In the genomic region with DNA sequence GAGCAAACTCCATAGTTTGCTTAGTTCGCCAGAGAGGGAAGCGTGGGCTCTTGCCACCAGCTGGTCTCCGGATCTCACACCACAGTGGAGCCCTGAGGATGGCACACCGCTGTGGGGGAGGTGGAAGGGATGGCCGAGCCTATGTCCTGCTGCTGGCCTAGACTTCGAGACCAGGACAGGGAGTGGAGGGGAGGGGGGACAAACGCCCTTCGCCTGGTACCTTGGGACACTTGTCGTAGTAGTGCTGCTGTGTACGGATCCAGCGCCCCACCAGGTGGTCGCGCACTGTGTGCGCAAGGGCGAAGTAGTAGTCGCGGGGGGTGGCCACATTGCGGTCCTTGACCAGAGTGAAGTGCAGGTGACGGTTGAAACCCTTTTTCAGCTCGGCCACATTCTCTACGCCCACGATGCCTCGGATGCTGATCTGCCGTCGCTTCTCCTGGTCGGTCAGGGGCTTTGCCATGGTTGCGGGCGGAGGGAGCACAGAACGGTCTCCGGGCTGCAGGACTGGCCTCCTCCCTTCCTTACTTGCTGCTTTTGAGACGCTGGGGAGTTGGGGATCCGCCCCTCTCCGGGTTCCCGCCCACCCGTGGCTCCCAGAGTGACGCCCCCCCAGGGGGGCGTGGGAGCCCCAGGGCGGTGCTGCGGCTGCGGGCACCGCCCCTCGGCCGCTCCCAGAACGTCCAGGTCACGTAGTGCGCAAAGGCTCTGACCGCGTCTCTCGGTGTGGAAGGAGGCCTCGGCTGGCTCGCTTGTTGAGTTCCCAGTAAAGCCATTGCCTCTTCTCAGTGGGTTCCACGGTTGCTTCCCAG, we compare ENCODE assay signal across 8 mouse cellular contexts. TPM values are rescaled to one million over a fixed set of nuclear protein-coding genes. Genes with fewer than 3 reads are reported as not detected.
DNase-seq lines count a peak whose midpoint lies in the region; ATAC-seq and TF ChIP-seq lines count a peak whose summit lies in the region.

No protein-coding gene starts in this region.

- DNase-seq in hindbrain, embryonic 11.5 days (ENCODE audit: low spot score) = peak; percentile 66
- no peak for DNase-seq in cerebellum, postnatal 36 days

- no peaks in the 10 kb centered on the region for H3K27me3 ChIP-seq in ES-Bruce4 (ENCODE audit: control insufficient read depth, insufficient read depth, low read length, poor library complexity, severe bottlenecking)
- H3K27me3 ChIP-seq in forebrain, embryonic 16.5 days (replicated peaks; ENCODE audit: control insufficient read depth, insufficient read depth, low read length) = no peaks in the 10 kb centered on the region
- H3K27me3 ChIP-seq in hindbrain, embryonic 11.5 days (ENCODE audit: control insufficient read depth, insufficient read depth, low read length) = peaks cover 3% of the 10 kb centered on the region; the same call in 1 of the 2 replicates
- H3K27me3 ChIP-seq in limb, embryonic 15.5 days = no peaks in the 10 kb centered on the region
- H3K27me3 ChIP-seq in midbrain, embryonic 15.5 days (replicated peaks) = peaks cover 6% of the 10 kb centered on the region; the same call in 1 of the 2 replicates
- H3K27me3 ChIP-seq in stomach, embryonic 14.5 days (ENCODE audit: control insufficient read depth, insufficient read depth, low read length) = no peaks in the 10 kb centered on the region

- peak overlapping the region; percentile 85 for H3K4me2 ChIP-seq in forebrain, embryonic 16.5 days (ENCODE audit: low read length)
- H3K4me2 ChIP-seq in hindbrain, embryonic 11.5 days (replicated peaks; ENCODE audit: low read depth, low read length) = peak overlapping the region; percentile 92
- H3K4me2 ChIP-seq in limb, embryonic 15.5 days = peak overlapping the region; percentile 94
- peak overlapping the region; percentile 72 for H3K4me2 ChIP-seq in midbrain, embryonic 15.5 days
- H3K4me2 ChIP-seq in stomach, embryonic 14.5 days (replicated peaks; ENCODE audit: low read depth, low read length) = peak overlapping the region; percentile 90

- peak overlapping the region; percentile 57 for H3K4me3 ChIP-seq in ES-Bruce4 (ENCODE audit: low read depth, low read length)
- H3K4me3 ChIP-seq in bone marrow macrophage, adult 2 months (ENCODE audit: insufficient read depth, low read length) = peak overlapping the region; percentile 60
- H3K4me3 ChIP-seq in forebrain, embryonic 16.5 days (replicated peaks; ENCODE audit: low read length) = peak overlapping the region; percentile 48
- H3K4me3 ChIP-seq in hindbrain, embryonic 11.5 days (ENCODE audit: low read depth, low read length) = peak overlapping the region; percentile 44
- H3K4me3 ChIP-seq in limb, embryonic 15.5 days = peak overlapping the region; percentile 53
- H3K4me3 ChIP-seq in midbrain, embryonic 15.5 days = peak overlapping the region; percentile 35
- H3K4me3 ChIP-seq in stomach, embryonic 14.5 days (ENCODE audit: low read depth, low read length) = peak overlapping the region; percentile 59

- 0 out of 2 replicates have a peak, but pooled peaks have one; percentile 0 for TF ChIP-seq EP300 in ES-Bruce4 (IDR thresholded peaks at IDR 0.05; ENCODE audit: insufficient read depth, low read depth, low read length)

- TF ChIP-seq CTCF in ES-Bruce4 (IDR thresholded peaks at IDR 0.05; ENCODE audit: low read depth, low read length) = no peak
- TF ChIP-seq CTCF in bone marrow macrophage, adult 2 months (IDR thresholded peaks at IDR 0.05; ENCODE audit: low read depth, low read length) = no peak

- no peaks in the 10 kb centered on the region for H3K36me3 ChIP-seq in ES-Bruce4 (ENCODE audit: control insufficient read depth, insufficient read depth, low read length, poor library complexity, severe bottlenecking)
- no peaks in the 10 kb centered on the region for H3K36me3 ChIP-seq in forebrain, embryonic 16.5 days (ENCODE audit: control insufficient read depth, insufficient read depth)
- H3K36me3 ChIP-seq in hindbrain, embryonic 11.5 days (ENCODE audit: control insufficient read depth, insufficient read depth, low read length) = no peaks in the 10 kb centered on the region
- no peaks in the 10 kb centered on the region for H3K36me3 ChIP-seq in limb, embryonic 15.5 days
- H3K36me3 ChIP-seq in midbrain, embryonic 15.5 days (replicated peaks) = no peaks in the 10 kb centered on the region
- no peaks in the 10 kb centered on the region for H3K36me3 ChIP-seq in stomach, embryonic 14.5 days (ENCODE audit: control insufficient read depth, insufficient read depth, low read length)

- peaks cover 1% of the 10 kb centered on the region for H3K4me1 ChIP-seq in ES-Bruce4 (ENCODE audit: control insufficient read depth, insufficient read depth, low read length)
- peaks cover 4% of the 10 kb centered on the region for H3K4me1 ChIP-seq in bone marrow macrophage, adult 2 months (ENCODE audit: control insufficient read depth, insufficient read depth, low read length)
- peaks cover 8% of the 10 kb centered on the region for H3K4me1 ChIP-seq in forebrain, embryonic 16.5 days (replicated peaks; ENCODE audit: control insufficient read depth, insufficient read depth, low read length)
- 0 out of 2 replicates have a peak, but pooled peaks cover 6% of the 10 kb centered on the region for H3K4me1 ChIP-seq in hindbrain, embryonic 11.5 days (replicated peaks; ENCODE audit: control insufficient read depth, insufficient read depth, low read length)
- H3K4me1 ChIP-seq in limb, embryonic 15.5 days = peaks cover 15% of the 10 kb centered on the region
- peaks cover 17% of the 10 kb centered on the region for H3K4me1 ChIP-seq in midbrain, embryonic 15.5 days
- H3K4me1 ChIP-seq in stomach, embryonic 14.5 days (ENCODE audit: control insufficient read depth, insufficient read depth, low read length) = 0 out of 2 replicates have a peak, but pooled peaks cover 7% of the 10 kb centered on the region

- peak; percentile 79 for ATAC-seq in forebrain, embryonic 16.5 days
- ATAC-seq in hindbrain, embryonic 11.5 days (ENCODE audit: low FRiP score) = peak; percentile 83
- ATAC-seq in limb, embryonic 15.5 days (ENCODE audit: insufficient number of reproducible peaks, low FRiP score, low TSS enrichment, low read depth) = peak; percentile 81
- ATAC-seq in midbrain, embryonic 15.5 days (replicated peaks) = peak; percentile 76
- peak; percentile 95 for ATAC-seq in stomach, embryonic 14.5 days (ENCODE audit: insufficient number of reproducible peaks, insufficient read depth, low FRiP score, low read depth)

- H3K9me3 ChIP-seq in ES-Bruce4 (replicated peaks; ENCODE audit: control insufficient read depth, insufficient read depth, low read length, poor library complexity, severe bottlenecking) = no peaks in the 10 kb centered on the region
- no peaks in the 10 kb centered on the region for H3K9me3 ChIP-seq in forebrain, embryonic 16.5 days (ENCODE audit: control insufficient read depth, low read length)
- H3K9me3 ChIP-seq in hindbrain, embryonic 11.5 days (ENCODE audit: control insufficient read depth, low read length) = no peaks in the 10 kb centered on the region
- H3K9me3 ChIP-seq in limb, embryonic 15.5 days = no peaks in the 10 kb centered on the region
- no peaks in the 10 kb centered on the region for H3K9me3 ChIP-seq in midbrain, embryonic 15.5 days
- H3K9me3 ChIP-seq in stomach, embryonic 14.5 days (ENCODE audit: control insufficient read depth, low read depth, low read length) = no peaks in the 10 kb centered on the region

- 1% methylated on average over 52 of the region's 52 CpGs for WGBS in forebrain, embryonic 16.5 days
- 3% methylated on average over 51 of the region's 52 CpGs for WGBS in hindbrain, embryonic 11.5 days
- under 1% methylated on average over 52 of the region's 52 CpGs for WGBS in limb, embryonic 15.5 days
- 1% methylated on average over 52 of the region's 52 CpGs for WGBS in midbrain, embryonic 15.5 days
- under 1% methylated on average over 52 of the region's 52 CpGs for WGBS in stomach, embryonic 14.5 days

- no peak for TF ChIP-seq POLR2A in ES-Bruce4 (IDR thresholded peaks at IDR 0.05; ENCODE audit: insufficient read depth, low read length)
- TF ChIP-seq POLR2A in bone marrow macrophage, adult 2 months (IDR thresholded peaks at IDR 0.05; ENCODE audit: borderline replicate concordance, low read depth, low read length) = no peak

- H3K9ac ChIP-seq in ES-Bruce4 (ENCODE audit: low read depth, poor library complexity, severe bottlenecking) = no peak overlapping the region
- peak overlapping the region; percentile 55 for H3K9ac ChIP-seq in forebrain, embryonic 16.5 days (replicated peaks; ENCODE audit: low read depth, low read length)
- peak overlapping the region; percentile 56 for H3K9ac ChIP-seq in hindbrain, embryonic 11.5 days (ENCODE audit: low read depth, low read length)
- peak overlapping the region; percentile 50 for H3K9ac ChIP-seq in limb, embryonic 15.5 days
- peak overlapping the region; percentile 36 for H3K9ac ChIP-seq in midbrain, embryonic 15.5 days
- H3K9ac ChIP-seq in stomach, embryonic 14.5 days (replicated peaks; ENCODE audit: low read depth, low read length) = peak overlapping the region; percentile 55

- no peak overlapping the region for H3K27ac ChIP-seq in ES-Bruce4 (ENCODE audit: insufficient read depth, low read length)
- H3K27ac ChIP-seq in bone marrow macrophage, adult 2 months (ENCODE audit: insufficient read depth, low read depth, low read length) = no peak overlapping the region
- H3K27ac ChIP-seq in forebrain, embryonic 16.5 days (ENCODE audit: low read length) = no peak overlapping the region
- H3K27ac ChIP-seq in hindbrain, embryonic 11.5 days (ENCODE audit: low read depth, low read length) = no peak overlapping the region
- peak overlapping the region; percentile 47 for H3K27ac ChIP-seq in limb, embryonic 15.5 days
- no peak overlapping the region for H3K27ac ChIP-seq in midbrain, embryonic 15.5 days
- H3K27ac ChIP-seq in stomach, embryonic 14.5 days (ENCODE audit: low read length) = peak overlapping the region; percentile 44

RNA-seq across cellular contexts. Expression of gene Pygl, which starts 4.0 kb away (rescaled TPM):
- 3.6 and 4.8 TPM in 2 replicates for polyA plus RNA-seq in ES-Bruce4 (2011; ENCODE audit: insufficient read depth, insufficient read length, low read depth, missing spikeins)
- polyA plus RNA-seq in bone marrow macrophage, adult 2 months (2012; ENCODE audit: insufficient read depth, insufficient read length, missing spikeins) = 77.8 and 83.8 TPM in 2 replicates
- polyA plus RNA-seq in forebrain, embryonic 16.5 days (2015; fragmentation: Nextera tagmentation; extraction: Ambion mirVana) = 5.1 and 7.0 TPM in 2 replicates
- 6.6 and 6.8 TPM in 2 replicates for polyA plus RNA-seq in hindbrain, embryonic 11.5 days (2014; fragmentation: Nextera tagmentation; extraction: Ambion mirVana)
- polyA plus RNA-seq in limb, embryonic 15.5 days (2015; fragmentation: Nextera tagmentation; extraction: Ambion mirVana) = 35.9 and 36.6 TPM in 2 replicates
- polyA plus RNA-seq in midbrain, embryonic 15.5 days (2015; fragmentation: Nextera tagmentation; extraction: Ambion mirVana) = 8.6 and 9.1 TPM in 2 replicates
- polyA plus RNA-seq in stomach, embryonic 14.5 days (2014; fragmentation: Nextera tagmentation; extraction: Ambion mirVana) = 37.5 and 41.4 TPM in 2 replicates

Comparison
In these comparisons a context has a peak if more than half of its experiments do, and no peak if none do; other contexts are left out.
1. H3K27ac ChIP-seq: peak in limb, embryonic 15.5 days (single experiment) and stomach, embryonic 14.5 days (single experiment); none in ES-Bruce4 (single experiment), bone marrow macrophage, adult 2 months (single experiment), forebrain, embryonic 16.5 days (single experiment), hindbrain, embryonic 11.5 days (single experiment) and midbrain, embryonic 15.5 days (single experiment).
2. Peak in every context shown above with its lines, with median percentiles within 50 percentile points of each other: H3K4me3 ChIP-seq, ATAC-seq and H3K4me2 ChIP-seq.